Mouse (Mus musculus) gonadal fat pad, adult 2 months (tissue): ENCODE measurements around the gene Kcne3. TPM values are rescaled to one million over a fixed set of nuclear protein-coding genes. Genes with fewer than 3 reads are reported as not detected.

Source experiments
- DNase-seq: peaks from one replicate; pipeline ENCODE4 v3.0.0-alpha.2; 2012; ENCODE audit warnings: low read depth
- polyA plus RNA-seq: library from polyadenylated mRNA; depleted of rRNA; stranded (reverse); fragments of >200 nt; gene quantifications from 2 replicates; pipeline ENCODE4 v1.2.3, GENCODE M21; 2012

Gene Kcne3
- polyA plus RNA-seq, 1 experiment, result 14.9 TPM

GRCm38 (mm10) chr7:100181614-100182013, 5.3 kb downstream of the Kcne3 start:
- DNase-seq, result no peak

GRCm38 (mm10) chr7:100182388-100182787, 6.1 kb downstream of the Kcne3 start:
- no peak for DNase-seq

GRCm38 (mm10) chr7:100187601-100188000, 11.3 kb downstream of the Kcne3 start:
- no peak for DNase-seq

DNA sequence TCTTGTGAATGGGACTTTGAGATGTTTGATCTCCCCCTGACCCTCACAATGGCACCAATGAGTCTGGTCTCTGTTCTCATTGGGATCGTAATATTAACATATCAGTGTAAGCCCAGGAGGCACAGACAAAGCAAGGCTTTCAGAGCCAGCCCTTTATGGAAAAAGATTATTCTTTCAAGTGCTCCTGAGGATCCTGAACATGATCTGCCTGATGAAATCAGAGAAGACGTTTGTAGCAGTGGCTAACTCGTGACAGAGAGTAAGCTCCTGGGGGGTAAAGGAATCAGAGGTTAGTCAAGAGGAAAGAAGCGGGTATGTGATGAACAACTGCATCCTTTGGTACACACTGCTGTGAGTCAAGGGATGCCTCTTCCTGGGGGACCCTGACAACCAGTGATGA, 13.9 kb downstream of the Kcne3 start:
- no peak for DNase-seq

GRCm38 (mm10) chr7:100190778-100191177, 14.5 kb downstream of the Kcne3 start:
- DNase-seq, result no peak

GRCm38 (mm10) chr7:100201191-100201590, 24.9 kb downstream of the Kcne3 start:
- DNase-seq, result no peak

DNA sequence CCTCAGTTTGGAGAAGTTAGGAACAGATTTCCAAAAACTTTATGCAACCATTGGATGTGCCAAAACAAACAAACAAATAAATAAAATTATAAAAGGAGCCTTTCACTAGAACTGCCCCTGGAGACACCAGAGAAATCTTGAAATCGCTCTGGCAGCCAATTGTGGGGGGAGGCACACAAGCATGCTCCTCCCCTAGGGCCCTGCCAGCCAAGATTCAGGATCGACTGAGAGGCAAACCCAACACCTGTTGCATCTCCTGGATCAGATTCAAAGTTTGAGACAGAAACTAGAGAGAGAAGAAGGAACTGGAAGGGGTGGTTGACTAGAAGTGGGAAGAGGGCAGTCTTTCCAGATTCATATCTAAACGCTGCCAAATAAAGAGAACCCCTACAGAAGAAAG, 27.3 kb downstream of the Kcne3 start:
- DNase-seq, result no peak

GRCm38 (mm10) chr7:100204871-100205270, 28.6 kb downstream of the Kcne3 start:
- no peak for DNase-seq

DNA sequence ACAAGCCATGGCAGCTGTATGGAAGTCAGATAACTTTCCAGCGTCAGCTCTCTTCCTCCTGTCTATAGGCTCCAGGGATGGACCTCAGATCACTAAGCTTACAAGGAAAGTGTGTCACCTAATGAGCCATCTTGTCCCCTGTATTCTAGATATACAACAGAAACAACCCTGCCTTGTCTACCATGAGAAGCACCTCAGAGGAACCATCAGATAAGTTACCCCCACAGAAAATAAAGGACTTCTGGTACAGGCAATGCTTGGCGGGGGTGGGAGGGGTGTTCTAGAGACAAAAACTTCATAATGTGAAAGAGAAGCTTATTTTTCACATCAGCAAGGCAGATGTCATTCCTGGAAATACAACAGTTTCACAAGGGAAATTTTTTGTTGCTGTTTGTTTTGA, 29.8 kb downstream of the Kcne3 start:
- DNase-seq, result no peak

GRCm38 (mm10) chr7:100207886-100208285, 31.6 kb downstream of the Kcne3 start:
- DNase-seq, result no peak

DNA sequence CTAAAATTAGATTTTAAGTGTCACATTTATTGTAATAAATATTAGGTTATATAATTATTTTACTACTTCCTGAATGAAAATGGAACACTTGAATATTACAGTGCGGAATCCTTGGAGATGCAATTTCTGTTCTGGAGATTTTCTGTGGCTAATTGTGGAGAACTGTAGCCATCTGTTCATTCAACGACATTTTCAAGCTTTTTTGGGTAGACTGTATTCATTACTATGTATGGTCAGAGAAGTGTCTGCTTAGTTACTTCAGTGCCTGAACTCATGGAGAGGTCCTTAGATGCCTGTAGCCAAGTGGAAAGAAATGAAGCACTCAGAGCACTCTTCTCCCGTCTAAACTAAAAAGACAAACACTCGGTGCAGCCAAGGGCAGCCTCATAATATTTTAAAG, 38.0 kb downstream of the Kcne3 start:
- no peak for DNase-seq

DNA sequence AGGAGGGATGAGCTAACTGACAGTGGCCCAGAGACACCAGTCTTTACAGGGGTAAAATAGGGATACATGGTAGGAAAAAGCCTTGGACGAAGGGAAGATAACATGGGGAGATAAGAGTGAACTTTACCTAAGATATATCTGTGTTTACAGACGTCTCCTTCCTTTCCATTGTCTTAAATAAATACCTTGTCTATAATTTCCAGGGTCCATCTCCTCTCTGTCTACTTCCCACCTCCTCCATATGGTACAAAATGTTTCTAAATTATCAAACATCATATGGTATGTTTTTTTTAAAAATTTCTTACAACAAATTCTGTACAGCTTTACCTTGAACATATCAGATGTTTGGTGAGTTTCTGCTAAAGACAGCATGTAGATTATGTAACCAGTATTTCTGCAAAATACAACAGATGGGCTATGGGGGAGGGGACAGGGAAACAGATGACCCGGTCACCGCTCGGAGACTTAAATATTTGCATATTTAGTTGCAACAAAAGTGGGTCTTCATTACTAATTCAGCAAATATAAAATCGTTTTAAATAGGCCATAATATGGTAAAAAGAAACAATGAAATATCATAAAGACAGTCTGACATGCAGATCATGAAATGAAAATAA, 38.9 kb downstream of the Kcne3 start:
- DNase-seq, result no peak

DNA sequence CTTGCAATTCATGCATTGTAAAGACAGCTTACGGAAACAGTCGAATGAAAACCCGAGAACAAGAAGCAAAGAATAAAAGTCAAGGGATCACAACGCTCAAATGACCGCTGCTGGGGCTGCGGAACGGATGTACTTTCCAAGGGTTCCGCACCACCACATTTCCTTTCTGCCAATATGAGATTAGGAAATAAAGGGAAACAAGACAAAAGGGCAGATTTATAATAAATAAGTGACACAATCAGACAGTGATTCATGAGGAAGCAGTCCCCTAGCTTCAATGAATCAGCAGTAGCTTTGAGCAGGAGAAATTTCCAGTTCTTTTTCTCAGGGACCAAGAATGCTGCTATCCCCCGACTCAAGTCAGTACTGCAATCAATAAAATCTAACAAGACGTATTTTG, 39.7 kb downstream of the Kcne3 start:
- no peak for DNase-seq

DNA sequence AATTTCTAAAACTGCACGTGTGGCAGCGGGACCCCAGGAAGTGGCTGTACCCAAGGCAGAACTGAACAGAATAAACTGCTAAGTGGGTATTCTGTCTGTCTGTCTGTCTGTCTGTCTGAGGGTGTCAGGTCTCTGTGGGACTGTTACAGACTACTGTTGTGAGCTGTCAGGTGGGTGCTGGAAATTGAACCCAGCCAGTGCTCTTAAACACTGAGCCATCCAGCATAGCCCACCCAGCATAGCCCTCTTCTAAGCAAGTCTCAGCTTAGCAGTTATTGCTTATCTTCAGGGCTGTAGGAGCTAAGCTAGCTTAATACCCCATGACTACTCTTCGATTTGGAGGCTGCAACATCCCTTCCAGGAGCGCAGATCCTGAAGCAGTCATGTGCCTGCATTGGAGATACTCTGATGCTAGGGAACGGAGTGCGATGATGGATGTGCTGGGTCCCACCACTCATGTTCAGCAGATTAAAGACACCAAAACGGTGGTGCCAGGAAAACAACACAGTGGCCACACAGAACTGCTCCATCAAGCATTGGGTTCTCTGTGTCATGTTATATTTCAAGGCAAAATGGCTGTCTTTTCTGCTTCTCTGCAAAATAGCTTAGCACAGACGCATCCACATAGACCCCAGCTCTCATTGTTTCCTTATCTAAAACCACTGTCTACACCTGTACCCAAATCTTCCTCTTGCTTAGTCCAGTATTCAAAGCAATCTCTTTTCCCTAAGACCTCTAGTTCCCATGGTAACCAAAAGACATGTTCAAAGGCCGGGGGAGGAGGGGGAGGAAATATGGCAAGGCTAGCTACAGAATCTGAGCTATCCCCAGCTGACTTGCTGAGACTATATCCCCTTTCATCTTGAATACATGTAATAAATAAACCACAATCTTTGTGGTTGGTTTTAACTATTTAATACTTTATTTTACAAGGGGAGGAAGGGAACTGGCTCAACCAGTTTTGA, 40.6 kb downstream of the Kcne3 start:
- DNase-seq, result no peak

GRCm38 (mm10) chr7:100227158-100227875, 51.0 kb downstream of the Kcne3 start, which contains the start of gene Pgm2l1:
Gene Pgm2l1, plus strand, starts transcription at chr7:100227394.
- DNase-seq, result peak; percentile 30

DNA sequence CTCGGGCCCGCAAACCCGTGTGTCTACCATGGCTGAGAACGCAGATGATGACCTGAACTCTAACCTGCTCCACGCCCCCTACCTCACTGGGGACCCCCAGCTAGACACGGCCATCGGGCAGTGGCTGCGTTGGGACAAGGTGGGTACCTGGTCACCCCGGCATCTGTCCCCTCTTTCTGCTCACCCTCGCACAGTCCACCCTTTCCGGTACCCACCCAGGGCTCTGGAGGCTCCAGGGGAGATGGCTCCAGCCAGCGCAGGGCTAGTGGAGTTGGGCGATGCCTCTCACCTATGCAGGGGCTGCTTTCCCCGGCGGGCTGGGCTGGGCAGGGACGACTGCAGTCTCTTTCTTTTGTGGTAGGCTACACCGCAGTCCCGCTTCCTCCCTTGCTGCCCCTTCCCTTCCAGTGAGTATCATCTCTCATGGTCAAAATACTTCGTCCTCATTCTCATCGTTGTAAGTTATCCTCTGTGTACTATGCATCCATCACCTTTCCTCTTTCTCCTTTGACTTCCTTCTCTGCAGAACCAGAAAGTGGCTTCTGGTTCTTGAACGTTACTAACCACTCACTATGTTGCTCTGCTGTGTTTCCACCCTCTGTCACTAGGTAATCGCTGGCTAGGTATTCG, 51.7 kb downstream of the Kcne3 start:
- no peak for DNase-seq

DNA sequence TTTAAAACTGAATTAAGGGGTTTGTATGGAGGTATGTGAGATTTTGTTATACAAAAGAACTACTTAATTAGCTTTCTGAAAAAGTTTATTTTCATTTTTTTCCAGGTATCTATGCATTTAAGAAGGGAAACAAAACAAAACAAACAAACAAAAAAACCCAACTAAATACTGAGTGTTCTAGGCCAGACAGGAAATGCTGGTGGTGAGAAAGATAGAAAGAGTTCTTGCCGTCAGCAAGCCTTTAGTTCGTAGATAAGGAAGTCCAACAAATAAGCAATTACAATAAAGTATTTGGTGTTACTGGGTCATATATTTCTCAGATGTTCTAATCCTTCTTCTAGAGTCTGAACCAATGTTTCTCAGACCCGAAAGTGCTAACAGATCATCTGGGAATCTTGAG, 52.7 kb downstream of the Kcne3 start:
- no peak for DNase-seq

- DNase-seq, result no peak
These were observed 54.3 kb downstream of the Kcne3 start for GRCm38 (mm10) chr7:100230646-100231045.

- DNase-seq, result no peak
These were observed 55.4 kb downstream of the Kcne3 start for GRCm38 (mm10) chr7:100231661-100232060.

DNA sequence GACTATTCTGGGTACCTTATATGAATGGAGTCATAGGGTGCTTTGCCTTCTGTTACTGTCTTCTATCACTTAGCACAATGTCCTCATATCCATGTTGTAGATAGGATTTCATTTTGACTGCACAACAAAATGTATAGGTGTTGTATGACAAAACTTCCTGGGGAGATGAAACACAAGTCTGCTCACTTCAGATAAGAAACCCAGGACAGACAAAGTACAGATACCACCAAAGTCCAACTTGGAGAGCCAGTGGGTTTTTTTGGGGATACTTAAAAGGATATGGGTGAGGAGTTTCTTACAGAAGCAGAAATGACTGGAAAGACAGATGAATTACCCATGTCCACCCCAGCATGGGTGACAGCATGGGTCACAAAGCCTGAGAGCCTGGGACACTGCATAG, 57.4 kb downstream of the Kcne3 start:
- DNase-seq, result no peak
